Mouse (Mus musculus): ENCODE measurements around the gene Skida1. TPM values are rescaled to one million over a fixed set of nuclear protein-coding genes. Genes with fewer than 3 reads are reported as not detected.
"Not testable (repeated sequence)": the region's sequence is repeated elsewhere in the genome, so short reads cannot be mapped to it uniquely, and the experiment has no call there.

Skida1 gene
- 4.8 and 5.7 TPM in 2 replicates for polyA plus RNA-seq (2012; rRNA removed)

DNA sequence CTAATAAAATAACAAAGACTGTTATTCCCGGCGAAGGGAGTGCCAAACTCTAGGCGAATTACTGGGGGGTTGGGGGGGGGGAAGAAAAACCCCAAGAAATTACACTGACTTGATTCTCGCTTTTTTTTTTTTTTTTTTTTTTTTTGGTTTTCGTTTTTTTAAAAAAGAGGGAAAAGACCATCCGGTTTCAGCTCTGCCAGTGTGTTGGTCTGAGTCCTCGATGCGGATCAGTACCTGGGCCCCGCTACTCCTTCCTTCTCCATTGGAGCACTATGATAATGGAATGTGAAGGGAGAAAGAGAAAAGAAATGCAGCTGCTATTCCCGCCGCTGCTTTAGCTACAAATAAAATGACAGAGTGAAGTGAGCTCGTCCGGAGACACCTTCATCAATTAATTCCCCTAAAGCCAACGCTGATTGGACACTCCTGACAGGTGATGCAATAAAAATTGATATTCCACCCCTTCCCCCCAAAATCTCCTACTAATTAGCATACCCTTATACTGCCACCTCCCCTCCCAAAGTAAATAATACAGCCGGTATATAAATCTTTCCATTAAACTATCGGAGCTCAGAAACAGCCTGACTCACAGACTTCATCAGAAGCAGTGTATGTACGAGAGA lies at the start of gene Skida1:
TSS of gene Skida1 (minus strand) at position 599 of the 623 bp plus-strand sequence.
- no peaks in the 10 kb centered on the region for H3K27me3 ChIP-seq (ENCODE audit: control insufficient read depth, insufficient read depth, low read length)
- H3K27ac ChIP-seq (ENCODE audit: insufficient read depth, low read length) = peak within 1 kb of the TSS; percentile 24
- 3% methylated on average over 17 of the region's 17 CpGs for WGBS
- peak within 1 kb of the TSS; percentile 88 for H3K4me3 ChIP-seq (replicated peaks; ENCODE audit: insufficient read depth, low read depth, low read length)
- H3K4me1 ChIP-seq (ENCODE audit: control insufficient read depth, insufficient read depth, low read length) = peaks cover 2% of the 10 kb centered on the region; the same call in 1 of the 2 replicates
- TF ChIP-seq CTCF (IDR thresholded peaks at IDR 0.05; ENCODE audit: borderline replicate concordance, insufficient read depth, low read depth, low read length) (no peak), POLR2A (IDR thresholded peaks at IDR 0.05; ENCODE audit: borderline replicate concordance, insufficient read depth, low read length) (no peak)
- DNase-seq = peak in 1 of 2 experiments; percentile 34

DNA sequence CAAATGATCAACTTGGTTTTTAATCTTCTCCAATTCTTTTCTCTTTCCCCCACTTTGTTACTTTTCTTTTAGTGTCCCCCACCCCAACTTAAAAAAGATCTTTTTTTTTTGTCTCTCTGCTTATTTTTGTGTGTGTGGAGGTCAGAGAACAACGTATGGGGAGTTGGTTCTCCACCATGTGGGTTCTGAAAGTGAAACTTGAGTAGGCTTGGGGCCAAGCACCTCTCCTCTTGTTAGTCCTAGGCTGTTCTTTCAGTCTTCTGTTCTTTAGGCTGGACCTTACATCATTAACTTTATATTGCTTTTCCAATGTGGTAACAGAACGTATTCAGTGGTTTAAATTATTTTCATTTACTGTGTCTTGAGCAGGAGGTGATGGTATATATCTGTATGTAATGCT lies 47.0 kb upstream of the Skida1 start:
- Histone ChIP-seq H3K4me1 (ENCODE audit: control insufficient read depth, insufficient read depth, low read length) (0 out of 2 replicates have a peak, but pooled peaks cover 4% of the 10 kb centered on the region), H3K27me3 (ENCODE audit: control insufficient read depth, insufficient read depth, low read length) (no peaks in the 10 kb centered on the region), H3K27ac (ENCODE audit: insufficient read depth, low read length) (no peak overlapping the region), H3K4me3 (replicated peaks; ENCODE audit: insufficient read depth, low read depth, low read length) (no peak overlapping the region)
- TF ChIP-seq CTCF (IDR thresholded peaks at IDR 0.05; ENCODE audit: borderline replicate concordance, insufficient read depth, low read depth, low read length) = no peak
- TF ChIP-seq POLR2A (IDR thresholded peaks at IDR 0.05; ENCODE audit: borderline replicate concordance, insufficient read depth, low read length) = no peak
- no peak for DNase-seq
- WGBS = 63% methylated on average over 2 of the region's 2 CpGs

- no peaks in the 10 kb centered on the region for H3K27me3 ChIP-seq (ENCODE audit: control insufficient read depth, insufficient read depth, low read length)
- H3K4me3 ChIP-seq (replicated peaks; ENCODE audit: insufficient read depth, low read depth, low read length) = no peak overlapping the region
Measured at GRCm38 (mm10) chr2:18094319-18094718, 45.5 kb upstream of the Skida1 start.

DNA sequence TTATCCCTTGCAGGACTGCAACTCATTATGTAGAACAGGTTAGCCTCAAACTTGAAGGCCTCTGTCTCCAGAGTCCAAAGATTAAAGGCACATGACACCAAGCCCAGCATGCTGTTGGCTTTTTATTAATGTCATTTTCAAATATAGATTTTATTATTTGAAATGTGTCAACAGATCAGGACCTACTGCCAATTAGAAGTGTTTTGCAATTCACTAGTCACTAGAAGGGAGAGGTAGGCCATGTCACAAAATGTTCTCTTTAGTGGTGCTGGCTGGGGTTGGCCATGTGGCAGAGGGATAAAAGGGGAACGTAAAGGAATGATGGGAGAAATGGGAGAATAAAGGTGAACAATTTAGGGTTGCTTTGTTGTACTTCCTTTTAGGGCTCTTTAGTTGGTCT lies 45.0 kb upstream of the Skida1 start:
- no peak for TF ChIP-seq CTCF (IDR thresholded peaks at IDR 0.05; ENCODE audit: borderline replicate concordance, insufficient read depth, low read depth, low read length)
- TF ChIP-seq POLR2A (IDR thresholded peaks at IDR 0.05; ENCODE audit: borderline replicate concordance, insufficient read depth, low read length) = no peak
- Histone ChIP-seq H3K27me3 (ENCODE audit: control insufficient read depth, insufficient read depth, low read length) (no peaks in the 10 kb centered on the region), H3K4me1 (ENCODE audit: control insufficient read depth, insufficient read depth, low read length) (0 out of 2 replicates have a peak, but pooled peaks cover 4% of the 10 kb centered on the region), H3K27ac (ENCODE audit: insufficient read depth, low read length) (no peak overlapping the region), H3K4me3 (replicated peaks; ENCODE audit: insufficient read depth, low read depth, low read length) (no peak overlapping the region)
- DNase-seq = no peak
- 91% methylated on average over 1 of the region's 1 CpGs for WGBS

More at GRCm38 (mm10) chr2:18094319-18094718, 45.5 kb upstream of the Skida1 start:
- no peak for DNase-seq
- H3K4me1 ChIP-seq (ENCODE audit: control insufficient read depth, insufficient read depth, low read length) = 0 out of 2 replicates have a peak, but pooled peaks cover 4% of the 10 kb centered on the region
- H3K27ac ChIP-seq (ENCODE audit: insufficient read depth, low read length) = no peak overlapping the region
- no peak for TF ChIP-seq POLR2A (IDR thresholded peaks at IDR 0.05; ENCODE audit: borderline replicate concordance, insufficient read depth, low read length)
- TF ChIP-seq CTCF (IDR thresholded peaks at IDR 0.05; ENCODE audit: borderline replicate concordance, insufficient read depth, low read depth, low read length) = no peak

- H3K4me1 ChIP-seq (ENCODE audit: control insufficient read depth, insufficient read depth, low read length); DNase-seq; H3K4me3 ChIP-seq (replicated peaks; ENCODE audit: insufficient read depth, low read depth, low read length); H3K27ac ChIP-seq (ENCODE audit: insufficient read depth, low read length); H3K27me3 ChIP-seq (ENCODE audit: control insufficient read depth, insufficient read depth, low read length): not testable (repeated sequence)
- 93% methylated on average over 3 of the region's 3 CpGs for WGBS
Measured at GRCm38 (mm10) chr2:18087695-18088094, 38.8 kb upstream of the Skida1 start.

- Histone ChIP-seq H3K27me3 (ENCODE audit: control insufficient read depth, insufficient read depth, low read length) (no peaks in the 10 kb centered on the region), H3K27ac (ENCODE audit: insufficient read depth, low read length) (no peak overlapping the region; the same call in 1 of the 2 replicates), H3K4me3 (replicated peaks; ENCODE audit: insufficient read depth, low read depth, low read length) (no peak overlapping the region), H3K4me1 (ENCODE audit: control insufficient read depth, insufficient read depth, low read length) (peaks cover 2% of the 10 kb centered on the region)
- WGBS = 29% methylated on average over 2 of the region's 2 CpGs
- TF ChIP-seq POLR2A (IDR thresholded peaks at IDR 0.05; ENCODE audit: borderline replicate concordance, insufficient read depth, low read length) (no peak), CTCF (IDR thresholded peaks at IDR 0.05; ENCODE audit: borderline replicate concordance, insufficient read depth, low read depth, low read length) (no peak)
- DNase-seq = peak; percentile 64 to 81
Measured at GRCm38 (mm10) chr2:18080182-18080860, 31.5 kb upstream of the Skida1 start.

DNA sequence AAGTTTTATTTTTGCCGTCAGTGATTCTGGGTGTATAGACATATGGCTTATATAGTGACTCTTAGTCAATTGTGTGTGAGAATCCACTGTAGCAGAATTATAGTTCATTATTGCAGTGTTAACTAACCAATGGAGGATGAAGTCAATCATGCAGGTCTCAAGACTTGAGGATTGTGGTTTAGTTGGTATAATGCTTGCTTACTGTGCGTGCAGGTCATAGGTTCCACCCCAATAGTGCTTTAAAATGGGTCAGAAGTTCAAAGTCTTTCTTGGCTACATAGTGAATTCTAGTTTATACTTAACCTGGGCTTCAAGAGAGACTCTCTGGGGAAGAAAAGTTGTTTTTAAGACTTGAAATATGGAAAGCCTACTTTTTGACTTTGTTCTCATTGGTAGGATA lies 23.1 kb upstream of the Skida1 start:
- Histone ChIP-seq H3K4me3 (replicated peaks; ENCODE audit: insufficient read depth, low read depth, low read length) (no peak overlapping the region), H3K27me3 (ENCODE audit: control insufficient read depth, insufficient read depth, low read length) (no peaks in the 10 kb centered on the region), H3K4me1 (ENCODE audit: control insufficient read depth, insufficient read depth, low read length) (no peaks in the 10 kb centered on the region), H3K27ac (ENCODE audit: insufficient read depth, low read length) (no peak overlapping the region)
- TF ChIP-seq POLR2A (IDR thresholded peaks at IDR 0.05; ENCODE audit: borderline replicate concordance, insufficient read depth, low read length) = no peak
- TF ChIP-seq CTCF (IDR thresholded peaks at IDR 0.05; ENCODE audit: borderline replicate concordance, insufficient read depth, low read depth, low read length) = no peak
- WGBS = 94% methylated on average over 2 of the region's 2 CpGs
- DNase-seq = no peak
